Mouse (Mus musculus): ENCODE data around the gene Pibf1. TPM values are rescaled to one million over a fixed set of nuclear protein-coding genes. Genes with fewer than 3 reads are reported as not detected.
A peak's percentile ranks its signal among the peaks of the same experiment; 100 is the strongest.

Gene Pibf1
- total RNA-seq, 2 experiments from 2014 or later: 11.8 to 13.3 TPM

DNA sequence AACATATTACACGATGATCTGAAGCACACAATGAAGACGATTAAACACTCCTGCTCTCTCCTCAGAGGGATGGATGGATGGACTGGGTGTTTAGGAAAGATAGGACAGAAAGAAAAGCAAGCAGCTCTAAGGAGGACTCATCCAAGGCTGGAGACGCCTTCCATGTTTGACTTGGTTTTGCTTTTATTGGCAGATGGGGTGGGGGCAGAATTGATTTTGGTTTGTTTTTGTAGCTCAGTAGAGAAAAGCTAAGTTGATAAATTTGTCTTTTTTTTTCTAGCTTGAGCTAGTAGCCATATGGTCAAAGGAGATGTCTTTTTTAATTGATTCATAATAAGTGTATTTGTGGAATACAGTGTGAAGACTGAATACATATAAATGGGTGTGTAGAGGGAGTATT lies 133.8 kb downstream of the Pibf1 start:
- intact Hi-C loops (cut with DNase I): no loop called here
- DNase-seq (ENCODE audit: extremely low spot score in 1 of 2, low spot score in 2 of 2): no peak

DNA sequence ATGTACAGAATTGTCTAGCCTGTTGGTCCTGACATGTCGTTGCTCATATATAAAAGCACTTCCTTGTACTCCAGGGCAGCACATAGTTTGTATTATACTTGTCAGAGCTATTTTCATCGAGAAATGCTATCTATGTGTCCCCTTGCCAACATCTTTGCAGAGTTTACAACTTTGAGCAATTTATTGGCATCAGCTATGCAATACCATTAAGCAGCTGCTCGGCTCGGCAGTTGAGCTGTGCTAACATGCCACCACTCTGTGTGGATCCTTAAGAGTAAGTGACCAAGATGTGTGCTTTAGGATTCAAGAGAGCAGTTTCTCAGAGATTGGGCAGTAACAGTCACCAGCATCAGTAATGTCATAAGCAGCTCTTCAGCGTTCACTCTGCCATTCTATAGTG lies 137.9 kb downstream of the Pibf1 start:
- DNase-seq (ENCODE audit: extremely low spot score in 1 of 2, low spot score in 2 of 2): no peak
- intact Hi-C loops (cut with DNase I): no loop called here

DNA sequence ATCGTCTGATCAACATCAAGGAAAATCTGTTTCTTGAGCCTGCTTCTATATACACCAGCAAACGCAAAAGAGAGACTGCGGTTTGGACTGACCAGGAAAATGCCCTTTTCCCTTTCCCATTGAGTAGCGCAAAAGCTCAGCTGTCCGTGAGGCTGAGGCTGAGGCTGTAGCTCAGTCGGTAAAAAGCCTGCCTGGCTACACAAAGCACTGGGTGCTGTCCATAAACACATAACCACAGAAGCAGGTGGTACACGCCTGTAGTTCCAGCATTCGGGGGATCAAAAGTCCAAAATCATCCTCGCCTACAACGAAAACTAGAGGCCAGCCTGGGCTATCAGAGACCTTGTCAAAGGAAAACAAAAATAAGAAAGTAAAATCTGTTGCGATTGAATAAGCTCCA lies 141.3 kb downstream of the Pibf1 start:
- DNase-seq (ENCODE audit: extremely low spot score in 1 of 2, low spot score in 2 of 2): no peak
- intact Hi-C loops (cut with DNase I): no loop called here

GRCm38 (mm10) chr14:99244508-99244907 lies 145.3 kb downstream of the Pibf1 start:
- intact Hi-C loops (cut with DNase I): no loop called here
- DNase-seq (ENCODE audit: extremely low spot score in 1 of 2, low spot score in 2 of 2): no peak

GRCm38 (mm10) chr14:99262026-99262425 lies 162.8 kb downstream of the Pibf1 start:
- DNase-seq (ENCODE audit: extremely low spot score in 1 of 2, low spot score in 2 of 2): no peak
- intact Hi-C loops (cut with DNase I): no loop called here

- intact Hi-C loops (cut with DNase I): no loop called here
- no peak for DNase-seq (ENCODE audit: extremely low spot score in 1 of 2, low spot score in 2 of 2)
Measured at GRCm38 (mm10) chr14:99263816-99264215, 164.6 kb downstream of the Pibf1 start.

DNA sequence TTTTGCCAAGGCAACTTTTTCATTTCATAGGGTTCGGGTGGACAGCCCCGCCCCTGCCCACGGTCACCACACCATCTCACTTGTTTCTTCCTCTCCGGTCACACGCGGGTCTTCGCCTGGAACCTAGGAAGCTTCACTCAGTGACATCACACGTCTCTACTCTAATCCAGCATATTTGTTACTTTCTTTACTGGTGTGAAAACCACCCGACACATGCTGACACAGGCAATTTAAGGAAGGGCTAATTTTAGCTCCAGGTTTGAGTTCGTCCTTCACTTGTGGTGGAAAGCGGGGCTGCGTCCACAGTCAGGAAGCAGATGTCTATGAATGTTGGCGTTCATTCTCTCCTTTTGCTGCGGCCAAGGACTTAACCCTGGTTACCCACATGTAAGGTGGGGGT lies 166.6 kb downstream of the Pibf1 start:
- DNase-seq (ENCODE audit: extremely low spot score in 1 of 2, low spot score in 2 of 2): no peak
- intact Hi-C loops (cut with DNase I): no loop called here

DNA sequence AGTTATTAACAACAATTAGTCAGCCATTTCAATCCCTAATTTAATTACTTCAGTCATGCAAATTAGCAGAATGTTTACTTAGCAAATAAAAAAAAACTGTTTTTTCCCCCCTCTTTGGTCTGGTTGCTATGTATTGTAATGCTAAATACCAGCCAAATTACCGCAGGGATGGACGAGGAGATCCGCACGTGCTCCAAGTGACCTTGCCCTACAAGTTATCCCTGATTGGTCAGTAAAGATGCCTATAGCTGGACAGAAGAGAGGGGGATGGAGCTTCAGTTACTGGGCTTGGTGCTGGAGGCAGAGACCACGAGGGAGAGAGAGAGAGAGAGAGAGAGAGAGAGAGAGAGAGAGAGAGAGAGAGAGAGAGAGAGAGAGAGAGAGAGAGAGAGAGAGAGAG lies 167.5 kb downstream of the Pibf1 start:
- DNase-seq (ENCODE audit: extremely low spot score in 1 of 2, low spot score in 2 of 2): no peak
- intact Hi-C loops (cut with DNase I): no loop called here

DNA sequence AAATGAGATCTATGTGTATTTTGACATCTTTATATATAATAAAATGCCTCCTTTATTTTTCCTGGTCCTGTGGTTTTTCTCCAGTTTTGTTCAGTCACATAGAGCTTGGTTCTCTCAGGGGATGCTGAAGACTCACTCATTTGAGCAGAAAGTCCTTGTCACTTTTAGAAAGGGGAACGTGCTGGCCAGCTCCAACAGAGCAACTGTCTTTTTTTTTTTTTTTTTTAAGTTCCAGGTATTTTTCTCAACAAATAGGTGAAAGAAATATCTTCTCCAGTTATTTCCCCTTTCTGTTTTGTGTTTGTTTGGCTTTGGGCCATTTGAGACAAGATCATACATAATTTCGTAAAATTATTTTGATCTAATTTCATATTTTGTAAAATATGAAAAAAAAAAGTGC lies 174.8 kb downstream of the Pibf1 start:
- DNase-seq (ENCODE audit: extremely low spot score in 1 of 2, low spot score in 2 of 2): no peak

GRCm38 (mm10) chr14:99275827-99276226 lies 176.6 kb downstream of the Pibf1 start:
- intact Hi-C loops (cut with DNase I): no loop called here
- no peak for DNase-seq (ENCODE audit: extremely low spot score in 1 of 2, low spot score in 2 of 2)

More for the DNA sequence above, 174.8 kb downstream of the Pibf1 start:
- intact Hi-C loops (cut with DNase I): no loop called here

- no peak for DNase-seq (ENCODE audit: extremely low spot score in 1 of 2, low spot score in 2 of 2)
- intact Hi-C loops (cut with DNase I): no loop called here
Measured at GRCm38 (mm10) chr14:99278312-99278711, 179.1 kb downstream of the Pibf1 start.

GRCm38 (mm10) chr14:99278763-99279486 lies 179.7 kb downstream of the Pibf1 start:
- intact Hi-C loops (cut with DNase I): no loop called here
- no peak for DNase-seq (ENCODE audit: extremely low spot score in 1 of 2, low spot score in 2 of 2)

GRCm38 (mm10) chr14:99280399-99280798 lies 181.2 kb downstream of the Pibf1 start:
- intact Hi-C loops (cut with DNase I): no loop called here
- DNase-seq (ENCODE audit: extremely low spot score in 1 of 2, low spot score in 2 of 2): no peak

- no peak for DNase-seq (ENCODE audit: extremely low spot score in 1 of 2, low spot score in 2 of 2)
- intact Hi-C loops (cut with DNase I): no loop called here
Measured at GRCm38 (mm10) chr14:99280825-99281433, 181.7 kb downstream of the Pibf1 start.

DNA sequence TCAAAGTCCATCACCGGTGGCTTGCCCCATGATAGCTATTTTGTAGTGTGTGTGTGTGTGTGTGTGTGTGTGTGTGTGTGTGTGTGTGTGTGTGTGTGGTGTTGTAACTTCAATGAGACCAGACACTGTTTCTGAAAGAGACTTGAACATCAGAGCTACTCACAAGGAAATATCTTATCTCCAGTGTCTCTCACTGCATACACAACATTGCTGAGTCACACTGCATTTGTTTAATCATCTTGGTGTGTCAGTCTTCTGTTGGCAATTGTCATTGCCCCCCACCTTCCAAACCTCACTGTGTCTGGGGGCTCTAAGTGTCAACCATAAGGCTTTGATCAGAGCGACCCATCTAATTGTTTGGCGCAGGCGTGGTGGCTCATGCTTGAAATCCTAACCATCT lies 186.3 kb downstream of the Pibf1 start:
- intact Hi-C loops (cut with DNase I): no loop called here
- no peak for DNase-seq (ENCODE audit: extremely low spot score in 1 of 2, low spot score in 2 of 2)

GRCm38 (mm10) chr14:99292176-99292575 lies 193.0 kb downstream of the Pibf1 start:
- intact Hi-C loops (cut with DNase I): no loop called here
- no peak for DNase-seq (ENCODE audit: extremely low spot score in 1 of 2, low spot score in 2 of 2)

DNA sequence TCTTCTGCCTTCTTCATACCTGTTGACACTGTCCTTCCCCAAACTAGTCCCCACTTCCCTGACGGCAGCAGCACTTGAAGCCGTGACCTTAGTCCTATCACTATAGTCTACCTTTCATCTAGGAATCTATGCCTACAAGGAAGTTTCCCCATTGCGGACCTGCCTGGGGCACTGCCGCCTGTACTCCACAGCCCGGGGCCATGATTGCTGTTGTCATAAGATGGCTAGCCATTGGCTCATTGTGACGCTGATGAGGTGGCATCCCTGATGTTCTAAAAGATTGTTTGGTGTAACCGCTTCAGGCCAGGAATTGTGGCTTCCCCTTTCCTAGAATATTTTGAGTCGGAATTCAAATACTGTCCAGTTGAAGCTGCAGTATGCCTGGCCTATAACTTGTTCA lies 195.2 kb downstream of the Pibf1 start:
- DNase-seq (ENCODE audit: extremely low spot score in 1 of 2, low spot score in 2 of 2): no peak
- intact Hi-C loops (cut with DNase I): no loop called here

GRCm38 (mm10) chr14:99295606-99296341 lies 196.6 kb downstream of the Pibf1 start:
- intact Hi-C loops (cut with DNase I): loop anchor here (5.0 kb wide), 2 partner anchors 133 to 602 kb away; no protein-coding TSS in a partner anchor
- DNase-seq (ENCODE audit: extremely low spot score in 1 of 2, low spot score in 2 of 2): no peak

GRCm38 (mm10) chr14:99298385-99299021 lies 199.3 kb downstream of the Pibf1 start, which contains the start of gene Klf5:
TSS of gene Klf5 (plus strand) at chr14:99298691.
- peak; percentile 89 to 94 for DNase-seq (ENCODE audit: extremely low spot score in 1 of 2, low spot score in 2 of 2)
- intact Hi-C loops (cut with DNase I): loop anchor here (5.0 kb wide), 2 partner anchors 136 to 599 kb away; no protein-coding TSS in a partner anchor

Measured in left cerebral cortex, postnatal 10 days (tissue).